Mouse (Mus musculus) embryonic fibroblast, embryonic 13.5 days (primary cell): ENCODE measurements around the gene Spout1. TPM values are rescaled to one million over a fixed set of nuclear protein-coding genes. Genes with fewer than 3 reads are reported as not detected.
"Not testable (repeated sequence)": the region's sequence is repeated elsewhere in the genome, so short reads cannot be mapped to it uniquely, and the experiment has no call there.

Experiments used
- H3K27ac ChIP-seq: 2 replicates; pipeline ENCODE4 v1.5.1; 2012; ENCODE audit warnings: low read length, control low read depth, inconsistent platforms; ENCODE audit not compliant: insufficient read depth
- H3K4me1 ChIP-seq: 2 replicates; pipeline ENCODE4 v1.6.1; 2011; ENCODE audit warnings: low read length; ENCODE audit not compliant: control insufficient read depth, insufficient read depth
- H3K4me3 ChIP-seq: 2 replicates; pipeline ENCODE4 v1.5.1; 2011; ENCODE audit warnings: mild to moderate bottlenecking, control low read depth, low read length; ENCODE audit not compliant: insufficient read depth
- CTCF ChIP-seq: IDR thresholded peaks from 2 replicates; pipeline ENCODE4 v1.5.1; 2011; ENCODE audit warnings: mild to moderate bottlenecking, control low read depth, low read length, moderate library complexity, borderline replicate concordance; ENCODE audit not compliant: insufficient read depth
- POLR2A ChIP-seq: IDR thresholded peaks from 2 replicates; pipeline ENCODE4 v1.6.1; 2011; ENCODE audit warnings: low read depth, mild to moderate bottlenecking, control low read depth, low read length, moderate library complexity
- polyA plus RNA-seq: library from polyadenylated mRNA; stranded (reverse); fragments of >200 nt; gene quantifications from 2 replicates; pipeline ENCODE4 v1.2.4, GENCODE M21; 2011; ENCODE audit warnings: low read depth; ENCODE audit not compliant: missing spikeins, insufficient read length

Gene Spout1
- polyA plus RNA-seq, 1 experiment: 22.8 TPM

GRCm38 (mm10) chr2:30185276-30185675 lies 7.0 kb upstream of the Spout1 start:
- no peaks in the 10 kb centered on the region for H3K4me1 ChIP-seq
- H3K4me3 ChIP-seq: no peak overlapping the region
- H3K27ac ChIP-seq: no peak overlapping the region
- TF ChIP-seq POLR2A (no peak), CTCF (no peak)

- Histone ChIP-seq H3K4me3 (no peak overlapping the region), H3K27ac (no peak overlapping the region), H3K4me1 (no peaks in the 10 kb centered on the region)
- no peak for TF ChIP-seq POLR2A
- no peak for TF ChIP-seq CTCF
Observed at GRCm38 (mm10) chr2:30183721-30184120, 5.5 kb upstream of the Spout1 start.

- Histone ChIP-seq H3K27ac (no peak overlapping the region), H3K4me3 (no peak overlapping the region), H3K4me1 (no peaks in the 10 kb centered on the region)
- TF ChIP-seq POLR2A: no peak
- no peak for TF ChIP-seq CTCF
Observed at GRCm38 (mm10) chr2:30182424-30182823, 4.2 kb upstream of the Spout1 start.

GRCm38 (mm10) chr2:30178711-30179110 lies 452 bp upstream of the Spout1 start:
- H3K4me3 ChIP-seq, H3K27ac ChIP-seq, H3K4me1 ChIP-seq: not testable (repeated sequence)

GRCm38 (mm10) chr2:30176561-30176960 lies 1.7 kb downstream of the Spout1 start:
- TF ChIP-seq POLR2A: no peak
- no peak for TF ChIP-seq CTCF
- H3K4me1 ChIP-seq: peaks cover 3% of the 10 kb centered on the region; the same call in 1 of the 2 replicates
- no peak overlapping the region for H3K4me3 ChIP-seq
- H3K27ac ChIP-seq: no peak overlapping the region

GRCm38 (mm10) chr2:30175897-30176296 lies 2.4 kb downstream of the Spout1 start:
- TF ChIP-seq POLR2A (no peak), CTCF (peak; percentile 28; the same call in 1 of the 2 replicates)
- H3K4me3 ChIP-seq: no peak overlapping the region
- H3K27ac ChIP-seq: no peak overlapping the region
- peaks cover 3% of the 10 kb centered on the region; the same call in 1 of the 2 replicates for H3K4me1 ChIP-seq

- Histone ChIP-seq H3K4me1 (peaks cover 3% of the 10 kb centered on the region; the same call in 1 of the 2 replicates), H3K27ac (no peak overlapping the region), H3K4me3 (no peak overlapping the region)
- TF ChIP-seq CTCF (no peak), POLR2A (no peak)
Observed at GRCm38 (mm10) chr2:30173541-30174240, 4.6 kb downstream of the Spout1 start.

- peak overlapping the region; percentile 49 for H3K4me3 ChIP-seq
- TF ChIP-seq CTCF (no peak), POLR2A (no peak)
- H3K27ac ChIP-seq: no peak overlapping the region
Observed at GRCm38 (mm10) chr2:30171997-30172382, 6.3 kb downstream of the Spout1 start.

GRCm38 (mm10) chr2:30171371-30171996 lies 6.8 kb downstream of the Spout1 start, which contains the start of gene Endog:
Endog (plus strand) TSS chr2:30171493.
- TF ChIP-seq POLR2A (peak; percentile 98), CTCF (no peak)
- Histone ChIP-seq H3K4me1 (no peaks in the 10 kb centered on the region), H3K4me3 (peak within 1 kb of the TSS; percentile 49), H3K27ac (0 out of 2 replicates have a peak within 1 kb of the TSS, but pooled peaks have one; percentile 28)

More at GRCm38 (mm10) chr2:30171997-30172382, 6.3 kb downstream of the Spout1 start:
- 0 out of 2 replicates have a peak, but pooled peaks cover under 1% of the 10 kb centered on the region for H3K4me1 ChIP-seq

GRCm38 (mm10) chr2:30166677-30167076 lies 11.6 kb downstream of the Spout1 start:
- Histone ChIP-seq H3K4me3 (no peak overlapping the region), H3K4me1 (no peaks in the 10 kb centered on the region), H3K27ac (no peak overlapping the region)
- TF ChIP-seq CTCF: no peak
- TF ChIP-seq POLR2A: no peak
